In the genomic region with DNA sequence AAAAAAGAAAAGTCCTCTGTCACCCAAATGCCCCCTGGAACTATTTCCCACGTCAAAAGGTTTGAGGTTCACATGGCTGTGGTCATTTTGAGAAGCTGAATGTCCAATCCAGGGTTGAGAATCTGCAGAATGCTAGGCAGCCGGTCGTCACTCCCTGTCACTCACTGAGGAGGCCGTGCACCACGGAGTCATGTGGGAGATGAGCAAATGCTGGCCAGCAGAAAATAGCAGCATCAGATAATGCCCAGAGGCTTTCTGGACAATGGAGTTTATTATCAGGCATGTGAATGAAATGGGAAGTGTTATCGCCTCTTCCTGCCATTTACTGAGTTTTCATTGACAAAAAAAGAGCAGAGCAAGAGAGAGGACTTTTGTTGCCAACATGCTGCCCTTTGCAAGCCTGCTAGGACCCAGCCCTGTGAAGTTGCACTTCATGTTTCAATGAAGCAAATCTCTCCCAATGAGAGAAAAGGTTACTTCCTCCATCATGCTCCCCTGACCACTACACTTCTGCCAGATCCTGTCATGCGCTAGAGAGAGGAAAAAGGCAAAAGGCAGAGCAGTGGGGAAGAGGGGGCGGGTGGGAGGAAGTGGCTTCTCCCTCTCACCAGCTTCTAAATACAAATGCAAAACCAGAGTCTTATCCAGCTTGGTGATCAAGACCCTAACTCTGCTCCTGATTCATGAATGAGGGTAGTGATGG, we compare ENCODE assay signal across 11 mouse cellular contexts.
DNase-seq lines count a peak whose midpoint lies in the region; ATAC-seq and TF ChIP-seq lines count a peak whose summit lies in the region.
"Had no signal": no experiment of that assay in that cellular context is flagged by ENCODE, and none has a peak within 500 bp of the region (broad histone marks: within the 10 kb centered on the region; RNA-seq: fewer than 3 reads in every experiment).

No protein-coding gene starts in this region.

- no peak overlapping the region for H3K4me2 ChIP-seq in liver, embryonic 12.5 days
- no peak overlapping the region for H3K4me2 ChIP-seq in forebrain, embryonic 15.5 days (replicated peaks)

- no peak for TF ChIP-seq POLR2A in bone marrow, adult 2 months (IDR thresholded peaks at IDR 0.05; ENCODE audit: borderline replicate concordance, control insufficient read depth, low read depth, low read length)

- no peak overlapping the region for H3K9ac ChIP-seq in liver, embryonic 12.5 days
- no peak overlapping the region for H3K9ac ChIP-seq in forebrain, embryonic 15.5 days (replicated peaks)

- TF ChIP-seq CTCF in bone marrow, adult 2 months (IDR thresholded peaks at IDR 0.05; ENCODE audit: control insufficient read depth, insufficient read depth, low read length) = no peak

- no peak overlapping the region for H3K27ac ChIP-seq in liver, embryonic 12.5 days
- H3K27ac ChIP-seq in bone marrow, adult 2 months (ENCODE audit: control insufficient read depth, insufficient read depth, low read depth, low read length, poor library complexity) = peak overlapping the region; percentile 20; the same call in 1 of the 2 replicates
- H3K27ac ChIP-seq in forebrain, embryonic 15.5 days (replicated peaks) = no peak overlapping the region
- H3K27ac ChIP-seq: kidney, postnatal 0 days had no signal

- WGBS in liver, embryonic 12.5 days (ENCODE audit: insufficient replicate concordance) = 15% methylated on average over 8 of the region's 8 CpGs
- WGBS in bone marrow, adult 2 months = 19% methylated on average over 8 of the region's 8 CpGs
- 81% methylated on average over 8 of the region's 8 CpGs for WGBS in forebrain, embryonic 15.5 days

- H3K4me3 ChIP-seq in liver, embryonic 12.5 days = no peak overlapping the region
- H3K4me3 ChIP-seq in bone marrow, adult 2 months (replicated peaks; ENCODE audit: control insufficient read depth, low read depth, low read length) = no peak overlapping the region
- H3K4me3 ChIP-seq in forebrain, embryonic 15.5 days = no peak overlapping the region

- no peaks in the 10 kb centered on the region for H3K27me3 ChIP-seq in liver, embryonic 12.5 days (replicated peaks)
- H3K27me3 ChIP-seq in forebrain, embryonic 15.5 days = no peaks in the 10 kb centered on the region

- peaks cover 6% of the 10 kb centered on the region for H3K4me1 ChIP-seq in liver, embryonic 12.5 days
- H3K4me1 ChIP-seq in bone marrow, adult 2 months (ENCODE audit: control insufficient read depth, insufficient read depth, low read length) = peaks cover 2% of the 10 kb centered on the region
- H3K4me1 ChIP-seq in forebrain, embryonic 15.5 days = no peaks in the 10 kb centered on the region

- no peak for ATAC-seq in liver, embryonic 12.5 days
- ATAC-seq in forebrain, embryonic 15.5 days (replicated peaks) = no peak

- peak; percentile 3 for DNase-seq in cerebellum, adult 9-10 months
- DNase-seq in cerebellum, postnatal 25 days = no peak
- peak; percentile 12 for DNase-seq in liver
- peak; percentile 28 for DNase-seq in lung, postnatal 36 days
- DNase-seq in right cerebral cortex, postnatal 14 days = no peak
- DNase-seq: cerebellum, adult 11-12 months; left cerebral cortex, postnatal 4 days had no signal

- H3K9me3 ChIP-seq in liver, embryonic 12.5 days (replicated peaks) = no peaks in the 10 kb centered on the region
- H3K9me3 ChIP-seq in forebrain, embryonic 15.5 days = no peaks in the 10 kb centered on the region

- no peaks in the 10 kb centered on the region for H3K36me3 ChIP-seq in liver, embryonic 12.5 days
- H3K36me3 ChIP-seq in forebrain, embryonic 15.5 days = no peaks in the 10 kb centered on the region

Comparison
In these comparisons a context has a peak if more than half of its experiments do, and no peak if none do; other contexts are left out.
1. DNase-seq: peak in cerebellum, adult 9-10 months (single experiment), liver (single experiment) and lung, postnatal 36 days (single experiment); none in cerebellum, postnatal 25 days (0 of 2) and right cerebral cortex, postnatal 14 days (single experiment).